Mouse (Mus musculus) kidney, adult 2 months (tissue): ENCODE measurements around the gene Atg10. TPM values are rescaled to one million over a fixed set of nuclear protein-coding genes. Genes with fewer than 3 reads are reported as not detected.

Source experiments
- DNase-seq: peaks from one replicate; pipeline ENCODE4 v3.0.0; 2021
- H3K27ac ChIP-seq: fragments of 200-500 bp; 2 replicates; pipeline ENCODE4 v1.5.1; 2012; ENCODE audit warnings: low read depth, low read length, control low read depth, inconsistent platforms; ENCODE audit not compliant: insufficient read depth
- H3K27me3 ChIP-seq: fragments of 200-500 bp; replicated peaks from 2 replicates; pipeline ENCODE4 v1.6.1; 2012; ENCODE audit warnings: mild to moderate bottlenecking, moderate library complexity, low read length, inconsistent platforms; ENCODE audit not compliant: control insufficient read depth, insufficient read depth
- H3K36me3 ChIP-seq: fragments of 200-500 bp; 2 replicates; pipeline ENCODE4 v1.6.1; 2012; ENCODE audit warnings: mild to moderate bottlenecking, moderate library complexity, low read length, inconsistent platforms; ENCODE audit not compliant: control insufficient read depth, insufficient read depth
- H3K4me1 ChIP-seq: fragments of 200-500 bp; 2 replicates; pipeline ENCODE4 v1.6.1; 2011; ENCODE audit warnings: low read length; ENCODE audit not compliant: control insufficient read depth, insufficient read depth
- H3K4me3 ChIP-seq: fragments of 200-500 bp; 2 replicates; pipeline ENCODE4 v1.5.1; 2011; ENCODE audit warnings: mild to moderate bottlenecking, low read depth, low read length, control low read depth; ENCODE audit not compliant: insufficient read depth
- CTCF ChIP-seq: fragments of 200-500 bp; conservative IDR thresholded peaks from 2 replicates; pipeline ENCODE4 v1.5.1; 2011; ENCODE audit warnings: low read depth, mild to moderate bottlenecking, control low read depth, low read length, moderate library complexity, mixed read lengths; ENCODE audit not compliant: insufficient read depth, insufficient read length
- POLR2A ChIP-seq: fragments of 200-500 bp; IDR thresholded peaks from one replicate; pipeline ENCODE4 v1.6.1; 2011; ENCODE audit warnings: low read depth, low read length, control low read depth
- WGBS: fragments of 180-500 bp; shearing (Covaris S2); methylation state at CpG from one replicate; pipeline ENCODE4 v1.1.7; 2018; 5-methylcytosine and 5-hydroxymethylcytosine counted together
- polyA plus RNA-seq: library from polyadenylated mRNA; depleted of rRNA; stranded (reverse); fragments of >200 nt; gene quantifications from 2 replicates; pipeline ENCODE4 v1.2.3, GENCODE M21; 2012

Atg10 gene
- polyA plus RNA-seq, 1 experiment = 7.8 TPM

DNA sequence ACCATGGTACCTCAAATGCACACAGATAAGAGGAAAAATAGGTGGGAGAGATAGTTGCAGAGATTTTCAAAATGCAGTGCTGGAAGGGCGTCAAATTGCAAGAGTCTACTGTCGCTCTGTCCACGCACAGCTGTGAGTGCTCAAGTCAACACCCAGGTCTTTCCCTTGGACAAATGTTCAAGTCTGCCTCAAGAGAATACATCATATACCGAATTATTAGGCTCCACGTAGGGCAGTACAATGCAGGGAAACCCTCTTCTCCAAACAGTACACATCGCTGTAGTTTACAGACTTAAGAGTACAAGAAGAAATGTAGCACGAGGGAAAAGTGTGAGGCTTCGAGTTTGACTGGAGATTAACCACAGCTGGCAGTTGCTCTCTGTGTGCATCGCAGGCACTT is 200.3 kb downstream of the Atg10 start:
- TF ChIP-seq CTCF (no peak), POLR2A (no peak)
- 84% methylated on average over 9 of the region's 9 CpGs for WGBS
- H3K4me3 ChIP-seq = no peak overlapping the region
- no peaks in the 10 kb centered on the region for H3K36me3 ChIP-seq
- no peaks in the 10 kb centered on the region for H3K4me1 ChIP-seq
- H3K27ac ChIP-seq = no peak overlapping the region
- no peaks in the 10 kb centered on the region for H3K27me3 ChIP-seq
- DNase-seq = no peak

DNA sequence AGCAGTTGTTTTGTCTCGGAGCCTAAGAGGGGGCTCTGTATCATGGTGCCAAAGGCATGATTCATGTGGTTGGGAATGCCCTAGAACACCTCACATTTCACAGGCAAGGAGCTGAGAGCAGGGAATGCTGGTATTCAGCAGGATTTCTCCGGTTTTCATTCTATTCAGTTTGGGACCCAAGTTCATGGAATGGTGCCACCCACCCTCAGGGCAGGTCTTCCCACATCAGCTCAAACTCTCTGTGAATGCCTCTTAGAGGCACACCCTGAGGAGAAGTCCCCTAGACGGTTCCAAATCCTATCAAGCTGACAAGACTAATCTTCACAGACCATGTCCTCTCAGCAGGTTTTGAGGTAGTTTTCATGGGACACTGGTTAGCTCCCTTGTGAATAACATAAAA is 211.9 kb downstream of the Atg10 start:
- no peak overlapping the region for H3K27ac ChIP-seq
- WGBS = 72% methylated on average over 3 of the region's 3 CpGs
- no peak for TF ChIP-seq POLR2A
- TF ChIP-seq CTCF = no peak

DNA sequence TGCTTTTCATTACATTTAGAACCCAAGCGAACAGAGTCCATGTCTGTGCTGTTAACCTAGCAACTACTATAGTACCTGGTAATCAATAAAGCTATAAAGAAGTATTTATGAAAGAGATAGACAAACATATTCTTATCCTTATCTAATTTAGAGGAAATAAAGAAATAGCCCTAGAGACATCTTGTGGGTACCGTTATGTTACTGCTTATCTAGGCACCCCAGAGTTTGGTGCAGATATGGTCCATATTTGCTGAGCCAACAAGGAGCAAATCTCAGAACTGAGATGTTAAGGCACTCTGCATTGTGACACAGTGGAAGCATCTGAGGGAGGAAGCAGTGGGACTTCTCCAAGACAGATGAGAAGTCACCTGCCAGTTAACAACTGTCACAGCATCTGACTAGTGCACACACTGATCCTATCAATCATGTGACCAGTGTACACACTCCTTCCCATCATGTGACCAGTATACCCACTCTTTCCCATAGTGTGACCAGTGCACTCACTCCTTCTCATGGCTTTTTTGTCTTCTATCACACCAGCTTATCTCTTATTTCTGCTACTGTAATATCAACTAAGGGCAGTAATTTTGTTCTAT is 228.6 kb downstream of the Atg10 start:
- Histone ChIP-seq H3K4me3 (no peak overlapping the region), H3K4me1 (no peaks in the 10 kb centered on the region), H3K27me3 (no peaks in the 10 kb centered on the region), H3K27ac (no peak overlapping the region), H3K36me3 (no peaks in the 10 kb centered on the region)
- DNase-seq = no peak
- TF ChIP-seq POLR2A (no peak), CTCF (no peak)
- 93% methylated on average over 2 of the region's 2 CpGs for WGBS

More for the DNA sequence above, 211.9 kb downstream of the Atg10 start:
- H3K36me3 ChIP-seq = no peaks in the 10 kb centered on the region
- H3K4me1 ChIP-seq = no peaks in the 10 kb centered on the region
- no peak overlapping the region for H3K4me3 ChIP-seq
- DNase-seq = no peak
- no peaks in the 10 kb centered on the region for H3K27me3 ChIP-seq

DNA sequence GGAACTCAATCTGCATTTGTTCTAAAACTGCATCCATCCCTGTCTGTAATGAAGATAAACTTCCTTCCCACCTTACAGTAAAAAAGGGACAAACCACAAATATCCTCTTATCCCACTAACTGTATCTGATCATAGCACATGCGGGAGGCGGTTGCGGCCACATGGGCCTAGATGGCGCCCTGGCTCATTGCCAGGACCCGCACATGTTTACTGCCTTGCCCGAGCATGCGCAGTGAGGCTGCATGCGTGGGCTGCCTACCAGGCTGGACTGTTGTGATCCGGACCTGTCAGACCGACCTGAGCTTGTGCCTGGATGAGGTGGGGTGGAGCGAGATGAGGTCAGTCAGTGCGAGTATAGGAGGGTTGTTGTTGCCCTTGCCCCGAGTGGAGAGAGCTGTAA is 230.2 kb downstream of the Atg10 start:
- TF ChIP-seq POLR2A (no peak), CTCF (no peak)
- 80% methylated on average over 13 of the region's 13 CpGs for WGBS
- Histone ChIP-seq H3K36me3 (no peaks in the 10 kb centered on the region), H3K4me1 (no peaks in the 10 kb centered on the region), H3K27me3 (no peaks in the 10 kb centered on the region), H3K27ac (no peak overlapping the region), H3K4me3 (no peak overlapping the region)
- no peak for DNase-seq

DNA sequence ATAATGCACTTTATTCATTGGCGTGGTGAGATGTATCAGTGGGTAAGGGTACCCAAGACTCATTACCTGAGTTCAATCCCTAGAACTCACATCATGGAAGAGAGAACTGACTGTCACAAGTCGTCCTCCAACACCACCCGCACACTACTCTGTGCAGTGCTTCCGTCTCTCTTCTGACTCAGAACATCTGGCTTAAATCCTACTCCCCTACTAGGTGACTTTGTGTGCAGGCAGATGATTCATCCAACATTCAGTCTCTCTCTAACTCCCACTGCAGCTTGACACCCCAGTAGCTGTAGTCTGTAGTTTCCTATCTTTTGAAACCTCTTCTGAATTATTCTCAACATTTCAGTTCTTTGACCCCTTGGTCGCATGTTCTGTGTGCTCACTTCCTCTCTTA is 230.8 kb downstream of the Atg10 start:
- H3K4me3 ChIP-seq = no peak overlapping the region
- 87% methylated on average over 5 of the region's 5 CpGs for WGBS
- H3K27me3 ChIP-seq = no peaks in the 10 kb centered on the region
- no peak for DNase-seq
- H3K27ac ChIP-seq = no peak overlapping the region
- H3K4me1 ChIP-seq = no peaks in the 10 kb centered on the region
- TF ChIP-seq CTCF = no peak
- TF ChIP-seq POLR2A = no peak
- H3K36me3 ChIP-seq = no peaks in the 10 kb centered on the region

DNA sequence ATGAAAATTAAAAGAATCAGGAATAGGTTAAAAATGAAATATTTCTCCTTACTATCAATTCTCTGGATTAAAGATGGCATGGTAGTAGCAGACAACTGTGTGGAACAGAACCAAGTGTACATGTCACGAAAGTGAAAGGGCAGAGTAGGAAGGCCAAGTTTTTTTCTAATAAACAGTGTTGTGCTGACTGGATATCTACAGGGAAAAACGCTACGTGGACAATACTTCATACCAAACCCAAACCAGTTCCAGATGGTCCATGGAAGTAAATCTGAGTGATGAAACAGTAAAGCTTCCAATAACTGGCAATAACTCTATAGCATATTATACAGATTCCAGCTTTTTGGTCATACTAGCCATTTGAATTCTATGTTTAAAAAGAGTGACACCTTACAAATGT is 235.5 kb downstream of the Atg10 start:
- no peaks in the 10 kb centered on the region for H3K4me1 ChIP-seq
- H3K36me3 ChIP-seq = no peaks in the 10 kb centered on the region
- no peak overlapping the region for H3K4me3 ChIP-seq
- H3K27ac ChIP-seq = no peak overlapping the region
- 81% methylated on average over 3 of the region's 3 CpGs for WGBS
- DNase-seq = no peak
- TF ChIP-seq POLR2A (no peak), CTCF (no peak)
- H3K27me3 ChIP-seq = no peaks in the 10 kb centered on the region

DNA sequence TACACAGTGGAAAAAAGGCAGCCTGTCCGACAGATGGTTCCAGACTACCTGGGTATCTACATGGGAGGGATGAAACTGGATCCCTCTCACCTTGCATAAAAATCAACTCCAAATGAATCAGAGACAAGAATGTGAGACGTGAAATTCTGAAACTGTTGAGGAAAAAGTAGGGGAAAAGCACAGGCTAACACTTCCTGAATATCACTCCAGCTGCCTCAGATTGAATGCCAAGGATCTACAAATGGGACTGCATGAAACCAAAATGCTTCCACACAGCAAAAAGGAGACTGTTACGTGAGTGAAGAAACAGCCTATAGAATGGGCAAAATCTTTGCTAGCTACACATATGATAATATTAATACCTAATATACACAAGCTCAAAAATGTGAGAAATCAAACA is 238.4 kb downstream of the Atg10 start:
- no peaks in the 10 kb centered on the region for H3K36me3 ChIP-seq
- DNase-seq = no peak
- WGBS = 86% methylated on average over 3 of the region's 3 CpGs
- H3K4me3 ChIP-seq = no peak overlapping the region
- H3K27me3 ChIP-seq = no peaks in the 10 kb centered on the region
- TF ChIP-seq POLR2A = no peak
- no peak for TF ChIP-seq CTCF
- H3K4me1 ChIP-seq = no peaks in the 10 kb centered on the region
- H3K27ac ChIP-seq = no peak overlapping the region
